Mouse (Mus musculus): ENCODE measurements around the gene Anks6.

Gene Anks6

GRCm38 (mm10) chr4:47046974-47047373 is 10.3 kb downstream of the Anks6 start:
- no peak for DNase-seq (ENCODE audit: low spot score in 2 of 2)

DNA sequence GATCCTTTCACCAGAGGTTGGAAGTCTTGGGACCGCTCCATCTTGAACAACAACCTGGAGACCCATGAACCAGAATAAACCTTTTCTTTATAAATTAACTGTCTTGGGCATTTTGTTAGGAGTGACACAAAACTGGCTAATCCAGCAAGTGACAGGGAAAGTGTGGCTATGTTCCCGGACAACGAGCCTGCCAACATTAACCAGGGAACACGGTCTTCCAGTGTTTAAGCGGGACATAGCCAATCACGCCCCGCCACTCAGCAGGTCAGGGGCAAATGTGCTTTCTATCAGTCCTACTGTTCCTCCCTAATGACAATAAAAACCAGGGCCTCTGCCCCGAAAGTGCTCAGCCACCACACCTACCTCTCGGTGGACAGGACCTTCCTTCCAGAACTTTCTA is 13.4 kb downstream of the Anks6 start:
- DNase-seq (ENCODE audit: low spot score in 2 of 2), result no peak

GRCm38 (mm10) chr4:47039586-47039985 is 17.6 kb downstream of the Anks6 start:
- DNase-seq (ENCODE audit: low spot score in 2 of 2), result no peak

DNA sequence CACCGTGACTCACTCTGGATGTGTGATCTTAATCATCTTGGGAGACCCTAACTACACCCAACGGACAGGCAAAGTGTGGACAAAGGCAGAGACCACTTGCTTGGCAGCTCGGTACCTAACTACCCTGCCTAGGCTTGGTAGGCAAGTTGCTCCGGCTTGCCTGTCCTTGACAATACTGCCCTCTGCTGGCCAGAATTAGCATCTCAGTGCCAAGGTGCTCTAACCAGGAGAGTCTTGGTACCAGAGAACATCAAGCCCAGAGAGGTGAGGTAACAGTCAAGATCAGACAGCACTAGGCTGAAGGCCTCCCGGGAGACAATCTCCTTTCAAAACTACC is 19.9 kb downstream of the Anks6 start:
- peak; percentile 79 to 84 for DNase-seq (ENCODE audit: low spot score in 2 of 2)

DNA sequence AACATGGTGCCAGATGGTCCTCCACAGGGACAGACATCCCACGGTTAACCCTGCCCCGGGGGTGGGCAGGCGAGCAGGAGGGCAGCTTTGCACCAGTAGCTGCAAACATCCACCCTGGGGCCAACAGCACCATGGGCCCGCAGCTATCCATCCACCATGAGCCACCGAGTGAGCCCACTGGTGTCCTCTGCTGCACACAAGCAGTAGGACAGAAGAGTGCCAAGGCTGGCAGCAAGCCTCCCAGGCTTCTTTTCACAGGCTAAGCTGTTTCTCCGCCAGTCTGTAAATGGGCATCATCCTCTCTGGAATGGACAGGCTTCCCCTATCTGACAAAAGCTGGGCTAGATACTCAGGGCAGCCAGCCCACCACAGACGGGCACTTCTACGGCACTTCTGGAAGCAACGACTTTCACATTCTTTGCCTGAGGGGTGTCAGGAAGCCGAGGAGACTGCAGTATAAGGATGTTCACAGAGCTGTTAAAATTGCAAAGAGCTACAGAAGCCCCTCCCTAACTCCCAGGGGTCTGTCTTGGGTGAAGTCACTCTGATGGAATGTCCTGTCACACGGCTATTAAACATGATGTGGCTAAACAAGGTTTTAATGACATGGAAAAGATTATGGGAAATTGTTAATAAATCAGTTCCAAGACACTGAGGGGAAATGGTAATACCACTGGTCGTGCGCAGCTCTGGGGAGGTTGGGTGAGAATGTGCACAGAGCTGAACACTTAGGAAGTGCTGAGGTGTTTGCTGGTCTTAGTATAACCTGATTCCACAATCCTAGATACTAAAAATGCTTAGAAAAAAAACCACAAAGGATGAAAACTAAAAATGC is 20.5 kb downstream of the Anks6 start:
- DNase-seq (ENCODE audit: low spot score in 2 of 2), result no peak

DNA sequence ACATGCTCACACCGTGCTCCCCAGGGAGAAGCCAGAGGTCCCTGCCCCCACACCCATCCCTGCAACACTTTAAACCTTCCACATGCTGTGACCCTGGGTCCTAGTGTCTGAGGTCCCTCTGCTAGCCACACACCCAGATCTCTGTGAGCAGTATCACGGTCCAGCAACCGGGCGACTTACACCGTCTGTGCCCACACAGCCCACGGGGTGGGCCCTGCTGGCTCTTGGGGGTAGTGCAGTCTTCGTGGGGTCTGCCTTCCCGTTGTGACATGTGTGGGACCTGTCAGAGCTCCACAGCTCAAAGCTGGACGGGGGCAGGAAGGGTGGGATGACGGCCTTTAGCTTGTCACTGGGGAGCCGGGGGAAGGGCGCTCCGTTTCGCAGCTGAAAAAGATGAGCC is 21.7 kb downstream of the Anks6 start:
- no peak for DNase-seq (ENCODE audit: low spot score in 2 of 2)

DNA sequence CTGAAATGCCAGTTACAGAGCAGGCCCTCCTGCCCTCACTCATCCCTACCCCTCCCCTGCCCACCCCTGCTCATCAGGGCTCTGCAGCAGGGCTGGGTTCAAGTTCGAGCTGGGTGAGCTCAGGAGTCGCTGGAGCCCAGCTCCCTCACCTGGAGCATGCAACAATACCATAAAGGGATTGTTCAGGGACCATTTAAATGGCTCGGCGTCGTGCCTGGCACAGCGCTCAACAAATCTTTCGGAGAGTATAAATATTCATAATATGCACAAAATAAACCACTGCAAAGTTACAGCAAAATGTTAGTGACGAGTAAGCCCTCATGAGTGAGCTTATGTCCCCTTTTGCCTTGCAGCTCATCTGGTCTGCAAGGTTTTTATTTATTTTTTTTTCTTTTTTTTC is 25.1 kb downstream of the Anks6 start:
- peak in 1 of 2 experiments; percentile 36 for DNase-seq (ENCODE audit: low spot score in 2 of 2)

DNA sequence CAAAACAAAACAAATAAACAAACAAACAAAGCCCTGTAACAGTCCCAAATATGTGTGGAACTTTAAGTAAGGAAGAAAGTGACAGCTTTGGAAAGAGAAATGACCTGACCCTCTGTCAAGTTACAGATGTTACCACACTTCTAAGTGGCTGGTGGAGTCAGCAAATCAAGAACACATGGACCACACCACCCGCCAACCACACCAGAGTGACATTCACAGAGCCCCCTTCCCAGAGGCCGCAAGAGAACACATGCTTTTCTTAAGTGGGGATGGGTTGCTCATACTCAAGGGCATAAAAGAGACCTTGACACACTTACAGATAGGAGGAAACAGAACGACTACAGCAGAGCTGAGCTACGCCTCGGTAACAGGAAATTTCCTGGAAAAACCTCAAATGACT is 28.4 kb downstream of the Anks6 start:
- no peak for DNase-seq (ENCODE audit: low spot score in 2 of 2)

DNA sequence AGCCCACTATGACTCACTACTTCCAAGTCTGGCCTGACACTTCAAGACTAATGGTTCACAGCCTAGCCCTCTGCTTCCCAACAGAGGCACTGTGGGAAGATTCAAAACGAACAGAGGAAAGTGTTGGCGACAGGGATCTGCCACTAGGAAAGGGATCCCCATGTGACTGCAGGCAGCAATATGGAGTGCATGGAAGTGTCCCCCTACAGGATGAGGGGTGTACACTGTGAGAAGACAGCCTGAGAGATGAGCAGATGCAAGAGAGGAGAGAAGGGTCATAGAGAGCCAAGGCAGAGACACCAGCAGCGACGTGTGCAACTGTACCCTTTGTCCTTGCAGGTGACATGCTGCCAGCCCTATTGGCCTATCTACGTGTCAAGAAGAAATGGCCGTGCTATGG is 33.3 kb downstream of the Anks6 start:
- DNase-seq (ENCODE audit: low spot score in 2 of 2), result no peak

GRCm38 (mm10) chr4:47022804-47023603 is 34.2 kb downstream of the Anks6 start:
- no peak for DNase-seq (ENCODE audit: low spot score in 2 of 2)

DNA sequence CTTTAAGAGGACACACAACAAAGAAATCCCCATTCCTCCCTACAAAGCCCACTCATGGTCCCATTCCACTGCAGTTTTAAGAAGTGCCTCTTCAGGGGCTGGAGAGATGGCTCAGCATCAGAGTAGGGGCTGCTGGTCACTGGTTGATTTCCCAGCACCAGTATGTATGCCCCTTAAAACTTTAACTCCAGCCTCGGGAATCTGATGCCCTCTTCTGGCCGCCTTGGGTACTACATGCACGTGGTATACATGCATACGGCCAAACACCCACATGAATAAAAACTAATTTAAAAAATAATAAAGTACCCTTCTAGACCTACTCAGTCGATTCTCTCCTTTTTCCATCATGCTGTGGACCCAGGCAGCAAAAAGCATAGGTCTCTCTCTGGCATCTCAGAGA is 36.7 kb downstream of the Anks6 start:
- DNase-seq (ENCODE audit: low spot score in 2 of 2), result peak; percentile 67 to 70

DNA sequence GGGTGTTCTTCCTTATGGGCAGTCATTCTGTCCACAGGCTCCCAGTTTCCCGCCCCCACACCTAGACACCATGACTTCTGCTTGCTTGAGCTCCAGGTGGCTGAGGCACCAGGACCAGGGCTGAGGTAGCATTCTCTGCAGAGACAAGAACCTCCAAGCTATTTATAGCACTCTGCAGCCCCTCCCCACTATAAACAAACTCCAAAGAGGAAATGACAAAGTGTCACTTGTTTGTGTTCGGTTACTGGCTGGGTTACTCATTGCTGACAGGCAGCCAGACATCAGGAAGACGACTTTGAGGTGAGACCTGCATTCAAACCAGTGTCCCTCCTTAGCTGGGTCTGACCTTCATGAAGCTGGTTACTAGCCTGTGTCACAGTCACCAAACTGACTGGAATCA is 42.1 kb downstream of the Anks6 start:
- DNase-seq (ENCODE audit: low spot score in 2 of 2), result no peak

GRCm38 (mm10) chr4:47012476-47012875 is 44.8 kb downstream of the Anks6 start:
- no peak for DNase-seq (ENCODE audit: low spot score in 2 of 2)

DNA sequence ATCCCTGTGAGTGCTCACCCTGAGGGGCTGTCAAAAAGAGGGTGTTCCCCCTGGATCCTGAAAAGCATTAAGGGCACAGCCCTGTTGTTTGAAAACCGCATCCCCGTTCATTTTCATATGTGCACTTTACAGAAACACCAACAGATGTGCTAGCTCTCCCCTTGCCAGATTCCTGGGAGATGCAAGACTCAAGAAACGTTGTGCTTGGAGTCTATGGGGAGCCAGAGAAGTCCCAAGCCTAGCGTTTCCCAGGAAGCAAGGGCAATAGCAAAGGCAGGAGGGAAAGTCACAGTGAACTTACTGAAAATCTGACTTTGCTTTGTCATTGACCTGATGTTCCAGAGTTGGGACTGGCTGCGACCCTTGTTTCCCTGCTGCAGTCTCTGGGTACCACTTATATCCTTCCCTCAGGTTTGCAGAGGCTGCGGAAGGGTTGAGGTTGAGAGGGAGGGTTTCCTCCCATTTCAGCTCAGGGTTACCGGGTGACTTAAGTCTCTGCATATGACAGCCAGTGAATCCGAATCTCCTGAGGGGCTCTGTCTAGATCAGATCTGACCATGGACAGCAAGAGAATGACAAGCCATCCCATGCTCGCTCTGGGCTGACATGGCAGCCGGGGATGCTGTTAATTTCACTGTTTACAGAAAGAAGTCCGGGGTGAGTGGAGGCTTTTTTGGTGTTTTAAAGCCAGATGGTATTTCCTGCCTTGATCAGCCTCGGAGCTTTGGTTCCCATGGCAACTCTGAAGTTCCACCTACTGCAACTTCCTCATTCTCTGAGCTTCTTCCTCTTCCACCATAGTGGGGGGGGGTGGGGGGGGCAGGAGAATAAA is 46.6 kb downstream of the Anks6 start:
- peak; percentile 61 to 77 for DNase-seq (ENCODE audit: low spot score in 2 of 2)

DNA sequence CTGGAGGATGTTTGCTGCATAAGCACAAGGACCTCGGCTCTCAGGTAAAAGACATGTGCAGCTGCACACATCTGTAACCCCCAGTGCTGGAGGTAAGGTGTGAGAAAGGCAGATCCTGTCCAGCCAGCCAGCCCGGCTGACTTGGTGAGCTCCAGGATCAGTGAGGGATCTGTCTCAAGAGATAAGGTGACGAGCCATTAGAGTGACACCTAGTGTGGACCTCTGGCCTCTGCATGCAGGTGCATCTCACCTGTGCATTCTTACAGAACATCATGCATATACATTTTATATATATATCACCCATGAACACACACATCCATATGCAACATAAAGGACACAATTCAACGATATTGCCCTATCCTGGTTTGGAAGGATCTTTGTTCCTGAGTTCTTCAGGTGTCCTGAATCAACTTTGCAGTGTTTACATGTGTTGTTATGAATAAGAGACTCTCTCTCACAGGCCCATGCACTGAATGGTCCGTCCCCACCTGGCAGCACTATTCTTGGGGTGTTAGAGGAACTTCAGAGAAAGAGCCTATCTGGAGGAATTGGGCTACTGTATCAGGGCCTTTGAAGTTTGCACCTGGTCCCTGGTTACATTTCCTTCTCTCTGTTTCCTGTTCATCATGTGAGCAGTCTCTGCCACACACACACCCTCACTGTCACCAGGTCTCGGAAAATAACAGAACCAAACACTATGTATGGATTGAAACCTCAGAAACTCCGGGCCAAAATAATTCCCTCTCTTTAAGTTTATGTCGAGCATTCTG is 56.4 kb downstream of the Anks6 start:
- no peak for DNase-seq (ENCODE audit: low spot score in 2 of 2)

DNA sequence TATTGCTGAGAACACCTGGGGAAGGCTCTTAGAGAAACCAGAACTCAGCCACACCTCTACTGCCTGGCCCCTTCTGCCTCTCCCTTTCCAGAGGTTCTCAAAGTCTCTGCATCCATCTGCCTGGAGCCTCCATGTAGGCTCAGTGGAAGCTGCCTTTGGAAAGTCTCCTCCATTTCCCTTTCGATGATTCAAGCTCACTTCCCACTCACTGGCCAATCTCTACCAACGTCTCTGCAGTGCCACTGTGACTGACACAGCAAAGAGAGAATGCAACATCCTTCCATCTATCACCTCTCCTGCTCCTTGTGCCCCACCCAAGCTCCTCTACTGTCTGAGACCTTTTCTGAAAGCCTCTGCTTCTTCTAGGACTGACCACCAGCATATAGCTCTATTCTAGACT is 59.3 kb downstream of the Anks6 start:
- DNase-seq (ENCODE audit: low spot score in 2 of 2), result no peak

DNA sequence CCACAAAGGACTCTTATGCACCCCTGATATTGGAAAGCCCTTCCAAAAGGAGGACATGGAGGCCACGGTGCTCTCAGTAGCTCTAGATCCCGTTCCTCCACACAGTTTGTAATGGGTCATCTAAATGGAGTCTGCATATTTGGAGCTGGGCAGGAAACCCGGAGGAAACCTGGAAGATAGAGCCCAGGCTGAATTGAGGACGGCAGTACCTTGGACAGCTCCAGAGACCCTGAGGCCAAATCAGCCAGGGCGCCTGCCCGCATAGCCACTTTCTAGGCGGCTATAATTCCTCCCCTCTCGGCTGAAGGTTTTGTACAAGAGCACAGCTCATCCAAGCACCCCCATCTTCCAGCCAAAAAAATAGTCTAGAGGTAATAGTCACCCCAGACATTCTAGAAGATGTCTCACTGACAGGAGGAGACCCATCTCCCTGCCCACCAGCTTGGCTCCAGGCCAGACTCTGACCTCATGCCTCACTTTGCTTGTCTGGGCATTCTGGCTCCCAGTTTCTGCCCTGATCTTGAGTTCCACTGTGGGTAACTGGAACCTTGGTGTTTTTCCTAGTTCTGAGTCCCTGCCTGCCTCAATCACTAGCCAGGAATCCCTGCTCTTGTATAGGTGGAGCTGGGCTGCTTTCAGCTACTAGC is 64.3 kb downstream of the Anks6 start:
- no peak for DNase-seq (ENCODE audit: low spot score in 2 of 2)

DNA sequence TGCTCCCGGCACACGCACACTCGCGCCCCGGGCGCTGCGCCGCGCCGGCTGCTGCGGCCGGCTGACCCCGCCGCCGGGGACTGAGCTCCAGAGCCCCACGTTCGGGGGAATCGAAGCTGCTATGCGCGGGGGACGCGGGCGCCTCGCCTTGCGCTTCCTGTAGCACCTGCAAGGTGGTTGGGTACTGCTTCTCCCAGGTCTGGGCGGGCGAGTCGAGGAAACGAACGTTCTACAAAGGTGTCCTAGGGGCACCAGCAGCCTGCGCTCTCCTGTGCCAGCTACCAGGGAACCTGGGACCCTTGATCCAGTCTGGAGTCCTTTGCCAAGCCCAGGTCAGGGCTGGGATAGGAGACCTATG is 65.3 kb downstream of the Anks6 start:
- no peak for DNase-seq (ENCODE audit: low spot score in 2 of 2)

DNA sequence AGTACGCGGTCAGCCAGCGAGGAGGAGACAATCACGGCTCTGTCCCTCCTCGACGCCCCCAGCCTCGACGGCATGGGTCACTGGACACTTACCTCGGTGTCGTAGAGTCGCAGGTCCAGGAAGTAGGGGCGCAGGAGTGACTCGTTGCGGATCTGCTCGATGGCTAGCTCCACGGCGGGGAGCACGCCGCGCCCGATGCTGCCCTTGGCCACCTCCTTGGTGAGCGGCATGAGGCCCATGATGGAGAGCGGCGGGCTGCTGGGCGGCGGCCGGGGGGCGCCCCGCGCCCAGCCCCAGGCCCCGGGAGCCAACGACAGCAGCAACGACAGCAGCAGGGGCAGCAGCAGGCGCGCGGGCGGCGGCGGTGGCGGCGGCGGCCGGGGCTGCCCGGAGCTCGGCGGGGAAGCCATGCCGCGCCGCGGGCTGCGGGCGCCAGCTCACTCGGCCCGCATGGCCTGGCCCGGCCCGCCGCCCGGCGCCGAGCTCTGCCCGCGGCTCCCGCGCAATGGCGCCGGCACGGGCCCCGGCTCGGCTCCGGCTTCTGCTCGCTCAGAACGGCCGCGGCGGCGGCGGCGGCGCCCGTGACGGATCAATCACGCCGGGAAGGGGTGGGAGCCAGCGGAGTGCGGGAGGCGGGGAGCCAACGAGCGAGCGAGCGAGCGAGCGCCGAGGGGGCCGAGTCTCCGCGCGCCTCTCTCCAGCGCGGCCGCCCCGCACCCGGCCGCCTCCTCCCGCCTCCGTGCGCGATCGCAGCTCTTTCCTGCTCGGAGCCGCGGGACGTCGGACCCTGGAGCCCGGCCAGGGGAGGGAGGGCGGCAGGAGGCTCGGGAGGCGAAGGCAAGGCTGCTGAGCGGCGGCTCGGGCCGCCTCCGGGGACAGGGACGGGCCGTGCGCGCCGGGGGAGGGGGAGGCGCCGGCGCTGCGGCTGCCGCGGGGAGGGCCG is 65.9 kb downstream of the Anks6 start, which contains the start of gene Gabbr2:
Gene Gabbr2, minus strand, starts transcription at position 858 of the 943 bp plus-strand sequence.
- peak; percentile 78 to 84 for DNase-seq (ENCODE audit: low spot score in 2 of 2)
